Mouse (Mus musculus): Measurements from ENCODE around the gene Gramd1b. TPM values are rescaled to one million over a fixed set of nuclear protein-coding genes. Genes with fewer than 3 reads are reported as not detected.
A peak's percentile ranks its signal among the peaks of the same experiment; 100 is the strongest.

Gramd1b gene
- total and polyA plus RNA-seq, 2 experiments from 2014 or later: 18.0 to 48.6 TPM

DNA sequence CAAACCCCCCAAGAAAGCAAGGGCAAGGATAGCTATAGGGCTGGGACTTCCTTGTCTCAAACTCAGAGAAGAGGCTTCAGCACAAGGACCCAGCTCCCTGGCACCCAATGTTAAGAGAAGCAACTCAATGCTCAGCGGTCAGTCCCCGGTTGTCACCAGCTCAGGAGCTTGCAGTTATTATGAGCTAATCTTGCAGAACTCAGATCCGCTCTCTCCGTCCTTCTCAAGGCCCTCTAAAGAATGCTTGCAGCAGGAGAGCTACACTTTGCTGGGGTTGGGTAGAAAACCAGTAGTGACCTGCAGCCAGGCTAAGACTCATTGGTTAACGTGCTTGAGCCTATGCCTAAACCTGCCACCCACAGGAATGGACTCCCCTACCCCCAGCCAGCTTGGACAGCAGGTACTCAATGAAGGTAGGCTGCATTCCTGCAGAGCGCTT lies 156.6 kb downstream of the Gramd1b start:
- no peak overlapping the region for H3K4me3 ChIP-seq (ENCODE audit: low read depth, low read length)
- TF ChIP-seq CTCF (IDR thresholded peaks at IDR 0.05; ENCODE audit: low read depth): no peak
- DNase-seq (no peak), ATAC-seq (no peak)
- no peak overlapping the region for H3K27ac ChIP-seq (ENCODE audit: low read depth, low read length)
- H3K27me3 ChIP-seq (ENCODE audit: insufficient read depth, low read length): no peaks in the 10 kb centered on the region
- 0 out of 2 replicates have a peak overlapping the region, but pooled peaks have one; percentile 13 for H3K4me2 ChIP-seq (ENCODE audit: low read depth)
- peaks cover 28% of the 10 kb centered on the region for H3K4me1 ChIP-seq (ENCODE audit: insufficient read depth)
- H3K9ac ChIP-seq: no peak overlapping the region
- H3K36me3 ChIP-seq (ENCODE audit: insufficient read depth): no peaks in the 10 kb centered on the region
- 63% methylated on average over 6 of the region's 6 CpGs for WGBS
- no peaks in the 10 kb centered on the region for H3K9me3 ChIP-seq (ENCODE audit: low read length)

- DNase-seq (no peak), ATAC-seq (no peak)
- no peak for TF ChIP-seq CTCF (IDR thresholded peaks at IDR 0.05; ENCODE audit: low read depth)
- no peaks in the 10 kb centered on the region for H3K36me3 ChIP-seq (ENCODE audit: insufficient read depth)
- no peak overlapping the region for H3K27ac ChIP-seq (ENCODE audit: low read depth, low read length)
- WGBS: 71% methylated on average over 11 of the region's 11 CpGs
- H3K4me2 ChIP-seq (ENCODE audit: low read depth): no peak overlapping the region
- H3K9ac ChIP-seq: no peak overlapping the region
- peaks cover 28% of the 10 kb centered on the region for H3K4me1 ChIP-seq (ENCODE audit: insufficient read depth)
- H3K9me3 ChIP-seq (ENCODE audit: low read length): no peaks in the 10 kb centered on the region
- H3K27me3 ChIP-seq (ENCODE audit: insufficient read depth, low read length): no peaks in the 10 kb centered on the region
- no peak overlapping the region for H3K4me3 ChIP-seq (ENCODE audit: low read depth, low read length)
These were observed 157.1 kb downstream of the Gramd1b start for GRCm38 (mm10) chr9:40374052-40374451.

DNA sequence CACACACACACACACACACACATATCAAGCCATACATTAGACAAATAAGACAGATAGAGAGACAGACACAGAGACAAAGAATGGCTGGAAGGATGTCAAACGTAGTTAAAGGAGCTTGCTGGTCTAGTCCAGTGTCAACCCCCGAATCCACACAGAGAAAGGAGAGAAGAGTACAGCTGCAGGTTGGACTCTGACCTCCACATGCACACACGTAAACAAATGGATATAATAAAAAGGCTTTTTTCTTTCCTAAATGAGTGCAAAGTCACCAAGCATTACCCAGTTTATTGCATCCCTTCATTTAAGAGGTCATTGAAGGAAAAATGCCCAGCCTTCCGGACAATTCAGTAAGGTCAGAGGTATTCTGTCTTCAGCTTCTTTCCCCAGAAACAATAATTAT lies 161.0 kb downstream of the Gramd1b start:
- Histone ChIP-seq H3K27me3 (ENCODE audit: insufficient read depth, low read length) (no peaks in the 10 kb centered on the region), H3K4me1 (ENCODE audit: insufficient read depth) (peaks cover 16% of the 10 kb centered on the region), H3K9me3 (ENCODE audit: low read length) (no peaks in the 10 kb centered on the region), H3K4me2 (ENCODE audit: low read depth) (no peak overlapping the region), H3K27ac (ENCODE audit: low read depth, low read length) (no peak overlapping the region), H3K36me3 (ENCODE audit: insufficient read depth) (no peaks in the 10 kb centered on the region), H3K9ac (no peak overlapping the region), H3K4me3 (ENCODE audit: low read depth, low read length) (no peak overlapping the region)
- no peak for TF ChIP-seq CTCF (IDR thresholded peaks at IDR 0.05; ENCODE audit: low read depth)
- no peak for ATAC-seq
- WGBS: 80% methylated on average over 4 of the region's 4 CpGs
- no peak for DNase-seq

GRCm38 (mm10) chr9:40366795-40367194 lies 164.4 kb downstream of the Gramd1b start:
- Histone ChIP-seq H3K4me2 (ENCODE audit: low read depth) (no peak overlapping the region), H3K9ac (no peak overlapping the region), H3K4me3 (ENCODE audit: low read depth, low read length) (no peak overlapping the region), H3K4me1 (ENCODE audit: insufficient read depth) (0 out of 2 replicates have a peak, but pooled peaks cover 2% of the 10 kb centered on the region), H3K36me3 (ENCODE audit: insufficient read depth) (no peaks in the 10 kb centered on the region), H3K27ac (ENCODE audit: low read depth, low read length) (no peak overlapping the region), H3K27me3 (ENCODE audit: insufficient read depth, low read length) (no peaks in the 10 kb centered on the region), H3K9me3 (ENCODE audit: low read length) (no peaks in the 10 kb centered on the region)
- no peak for ATAC-seq
- no peak for DNase-seq
- no peak for TF ChIP-seq CTCF (IDR thresholded peaks at IDR 0.05; ENCODE audit: low read depth)
- 92% methylated on average over 8 of the region's 8 CpGs for WGBS

DNA sequence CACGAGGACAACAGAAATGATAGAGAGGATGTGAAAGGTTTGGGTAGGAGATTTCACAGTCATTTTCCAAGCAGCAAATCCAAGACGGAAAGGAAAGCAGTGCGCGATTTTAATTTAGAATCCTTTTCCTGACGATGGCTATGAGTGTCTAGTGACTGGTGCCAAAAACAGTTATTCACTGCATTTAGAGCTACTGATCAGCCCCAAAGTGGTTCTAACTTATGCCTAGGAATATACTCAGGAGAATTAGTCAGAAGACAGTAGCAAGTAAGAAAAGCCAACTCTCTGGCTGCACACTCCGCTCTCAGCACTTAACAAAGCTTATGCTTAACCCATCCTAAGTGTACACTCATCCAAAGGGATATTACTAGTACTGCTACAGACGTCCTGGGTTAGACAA lies 166.9 kb downstream of the Gramd1b start:
- peak overlapping the region; percentile 50 for H3K27ac ChIP-seq (ENCODE audit: low read depth, low read length)
- no peaks in the 10 kb centered on the region for H3K36me3 ChIP-seq (ENCODE audit: insufficient read depth)
- no peak overlapping the region for H3K4me3 ChIP-seq (ENCODE audit: low read depth, low read length)
- H3K4me1 ChIP-seq (ENCODE audit: insufficient read depth): 0 out of 2 replicates have a peak, but pooled peaks cover 2% of the 10 kb centered on the region
- H3K4me2 ChIP-seq (ENCODE audit: low read depth): no peak overlapping the region
- H3K27me3 ChIP-seq (ENCODE audit: insufficient read depth, low read length): no peaks in the 10 kb centered on the region
- DNase-seq (peak; percentile 38), ATAC-seq (peak; percentile 66)
- no peak overlapping the region for H3K9ac ChIP-seq
- no peaks in the 10 kb centered on the region for H3K9me3 ChIP-seq (ENCODE audit: low read length)
- 55% methylated on average over 7 of the region's 7 CpGs for WGBS
- TF ChIP-seq CTCF (IDR thresholded peaks at IDR 0.05; ENCODE audit: low read depth): no peak

DNA sequence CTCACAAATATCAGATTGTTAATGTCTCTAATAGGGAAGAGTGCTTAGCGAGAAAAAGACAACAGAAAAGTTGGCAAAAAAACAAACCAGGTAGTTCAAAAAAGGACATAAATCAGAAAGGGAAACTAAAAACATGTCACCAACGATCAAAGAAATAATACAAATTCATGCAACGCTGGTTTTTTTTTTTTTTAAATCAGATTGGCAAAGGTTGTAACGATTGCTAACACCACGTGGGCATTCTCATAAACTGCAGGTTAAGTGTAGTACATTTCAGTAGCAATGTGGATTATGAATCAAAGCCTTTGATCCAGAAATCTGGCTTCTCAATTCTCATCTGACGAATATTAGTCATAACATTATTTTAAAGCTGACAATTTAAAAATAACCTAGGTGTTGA lies 169.2 kb downstream of the Gramd1b start:
- no peak overlapping the region for H3K4me3 ChIP-seq (ENCODE audit: low read depth, low read length)
- DNase-seq (no peak), ATAC-seq (no peak)
- no peak for TF ChIP-seq CTCF (IDR thresholded peaks at IDR 0.05; ENCODE audit: low read depth)
- H3K9me3 ChIP-seq (ENCODE audit: low read length): no peaks in the 10 kb centered on the region
- peaks cover 9% of the 10 kb centered on the region; the same call in 1 of the 2 replicates for H3K4me1 ChIP-seq (ENCODE audit: insufficient read depth)
- no peaks in the 10 kb centered on the region for H3K36me3 ChIP-seq (ENCODE audit: insufficient read depth)
- no peaks in the 10 kb centered on the region for H3K27me3 ChIP-seq (ENCODE audit: insufficient read depth, low read length)
- no peak overlapping the region for H3K9ac ChIP-seq
- 79% methylated on average over 6 of the region's 6 CpGs for WGBS
- H3K4me2 ChIP-seq (ENCODE audit: low read depth): no peak overlapping the region
- H3K27ac ChIP-seq (ENCODE audit: low read depth, low read length): no peak overlapping the region

DNA sequence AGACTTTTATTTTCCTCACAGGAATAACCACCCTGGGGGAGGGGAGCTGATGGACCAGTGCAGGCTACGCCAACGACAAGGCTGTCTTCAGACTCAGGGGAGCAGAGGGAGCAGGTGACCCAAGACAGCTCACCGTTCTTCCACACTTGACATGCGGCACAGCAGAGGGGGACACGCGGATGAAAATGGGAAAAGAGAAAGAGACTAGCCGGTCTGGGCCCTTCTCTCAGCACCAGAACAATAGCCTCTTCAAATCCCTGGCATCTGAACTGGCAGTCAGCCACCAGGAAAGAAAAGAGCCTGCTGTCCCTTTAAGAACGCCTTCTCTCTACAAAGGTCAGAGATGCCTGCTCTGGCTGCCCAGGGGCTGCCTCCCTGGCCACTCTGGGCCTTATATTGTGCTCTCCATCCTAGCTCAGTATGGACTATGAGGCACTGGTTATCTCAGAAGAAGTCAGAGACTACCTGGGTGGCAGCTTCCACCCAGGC lies 172.7 kb downstream of the Gramd1b start:
- H3K27ac ChIP-seq (ENCODE audit: low read depth, low read length): no peak overlapping the region
- 8% methylated on average over 8 of the region's 8 CpGs for WGBS
- TF ChIP-seq CTCF (IDR thresholded peaks at IDR 0.05; ENCODE audit: low read depth): no peak
- H3K4me1 ChIP-seq (ENCODE audit: insufficient read depth): peaks cover 7% of the 10 kb centered on the region; the same call in 1 of the 2 replicates
- no peaks in the 10 kb centered on the region for H3K9me3 ChIP-seq (ENCODE audit: low read length)
- H3K36me3 ChIP-seq (ENCODE audit: insufficient read depth): no peaks in the 10 kb centered on the region
- H3K9ac ChIP-seq: no peak overlapping the region
- DNase-seq (peak; percentile 60), ATAC-seq (peak; percentile 56)
- no peak overlapping the region for H3K4me3 ChIP-seq (ENCODE audit: low read depth, low read length)
- H3K27me3 ChIP-seq (ENCODE audit: insufficient read depth, low read length): no peaks in the 10 kb centered on the region
- no peak overlapping the region for H3K4me2 ChIP-seq (ENCODE audit: low read depth)

Measured in forebrain, postnatal 0 days (tissue).